Mouse (Mus musculus) 3134 (cell line): ENCODE measurements around the gene Crk.

Source experiments
- DNase-seq: peaks from one replicate; pipeline ENCODE4 v3.0.0-alpha.2; 2011; ENCODE audit warnings: low spot score; ENCODE audit not compliant: insufficient read length; ENCODE audit errors: extremely low read depth

The Crk gene

GRCm38 (mm10) chr11:75737806-75738476 is 58.9 kb downstream of the Crk start:
- no peak for DNase-seq

- no peak for DNase-seq
These were observed 59.4 kb downstream of the Crk start for GRCm38 (mm10) chr11:75738477-75738821.

- DNase-seq: no peak
These were observed 61.1 kb downstream of the Crk start for GRCm38 (mm10) chr11:75740204-75740603.

GRCm38 (mm10) chr11:75741615-75742014 is 62.6 kb downstream of the Crk start:
- DNase-seq: no peak

GRCm38 (mm10) chr11:75744761-75745160 is 65.7 kb downstream of the Crk start:
- no peak for DNase-seq

GRCm38 (mm10) chr11:75750537-75750936 is 71.5 kb downstream of the Crk start:
- DNase-seq: no peak

- no peak for DNase-seq
These were observed 72.0 kb downstream of the Crk start for GRCm38 (mm10) chr11:75751082-75751481.
